18 mouse cellular contexts compared by ENCODE assay signal in the genomic region with DNA sequence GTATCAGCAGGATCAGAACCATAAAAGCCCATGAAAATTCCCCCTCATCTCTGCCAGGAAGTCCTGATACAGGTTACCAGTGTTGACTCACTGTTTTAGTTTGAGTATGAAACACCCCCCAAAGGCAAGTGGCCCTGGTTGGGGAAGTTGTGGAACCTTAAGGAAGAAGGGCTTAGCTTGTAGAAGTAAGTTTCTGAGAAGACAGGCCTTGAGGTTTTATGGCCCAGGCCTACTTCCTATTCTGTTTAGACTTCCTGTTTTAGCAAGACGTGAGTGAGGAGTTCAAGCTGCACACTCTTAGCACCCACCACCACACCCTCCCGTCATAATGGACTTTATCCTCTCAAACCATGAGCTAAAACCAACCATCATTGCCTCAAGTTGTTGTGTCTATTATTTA. TPM values are rescaled to one million over a fixed set of nuclear protein-coding genes. Genes with fewer than 3 reads are reported as not detected.
DNase-seq lines count a peak whose midpoint lies in the region; ATAC-seq and TF ChIP-seq lines count a peak whose summit lies in the region.
"Had no signal": no experiment of that assay in that cellular context is flagged by ENCODE, and none has a peak within 500 bp of the region (broad histone marks: within the 10 kb centered on the region; RNA-seq: fewer than 3 reads in every experiment).

No protein-coding gene starts in this region.

- TF ChIP-seq EP300 in CH12.LX (IDR thresholded peaks at IDR 0.05; ENCODE audit: low read length), result no peak

- H3K27ac ChIP-seq in CH12.LX (ENCODE audit: insufficient read depth, low read depth), result no peak overlapping the region
- H3K27ac ChIP-seq in hindbrain, embryonic 11.5 days (ENCODE audit: low read depth, low read length), result no peak overlapping the region
- H3K27ac ChIP-seq: embryonic facial prominence, embryonic 13.5 days; heart, embryonic 10.5 days; hindbrain, postnatal 0 days; kidney, embryonic 15.5 days; left cerebral cortex, adult 2 months; limb, embryonic 13.5 days; lung, embryonic 15.5 days had no signal

- ATAC-seq in granulocyte monocyte progenitor cell, adult 5-6 weeks (replicated peaks; ENCODE audit: poor library complexity, severe bottlenecking), result peak; percentile 90
- ATAC-seq in neutrophil, adult 5-6 weeks (ENCODE audit: extremely low read depth, insufficient number of reproducible peaks, low FRiP score, poor library complexity, severe bottlenecking), result peak; percentile 79
- no peak for ATAC-seq in hindbrain, embryonic 11.5 days (ENCODE audit: low FRiP score)
- ATAC-seq: hindbrain, postnatal 0 days; Patski had no signal

- 93% methylated on average over 2 of the region's 2 CpGs for WGBS in hindbrain, embryonic 11.5 days

- TF ChIP-seq RAD21 in CH12.LX (IDR thresholded peaks at IDR 0.05; ENCODE audit: low read depth, low read length), result no peak

- dilution Hi-C loops in CH12.LX (cut with MboI; ENCODE audit: extremely low pct_ligation_motif_present, extremely low pct_unique_long_range_greater_than_20kb, low sequenced_read_pairs), result no loop called here

- H3K4me2 ChIP-seq in CH12.LX (ENCODE audit: insufficient read depth, low read depth, poor library complexity, severe bottlenecking), result no peak overlapping the region
- no peak overlapping the region for H3K4me2 ChIP-seq in hindbrain, embryonic 11.5 days (replicated peaks; ENCODE audit: low read depth, low read length)
- H3K4me2 ChIP-seq: embryonic facial prominence, embryonic 13.5 days; kidney, embryonic 15.5 days; limb, embryonic 13.5 days; lung, embryonic 15.5 days had no signal

- H3K79me2 ChIP-seq in CH12.LX (replicated peaks; ENCODE audit: control insufficient read depth, extremely low read depth, insufficient read depth, poor library complexity, severe bottlenecking), result no peaks in the 10 kb centered on the region

- peaks cover 0 to 16% of the 10 kb centered on the region in 2 experiments; a peak in 2 of 4 replicates for H3K4me1 ChIP-seq in CH12.LX (ENCODE audit: control insufficient read depth in 1 of 2, insufficient read depth in 2 of 2)
- 0 out of 2 replicates have a peak, but pooled peaks cover 2% of the 10 kb centered on the region for H3K4me1 ChIP-seq in hindbrain, embryonic 11.5 days (replicated peaks; ENCODE audit: control insufficient read depth, insufficient read depth, low read length)
- H3K4me1 ChIP-seq: embryonic facial prominence, embryonic 13.5 days; kidney, embryonic 15.5 days; limb, embryonic 13.5 days; lung, embryonic 15.5 days had no signal

- no peak overlapping the region for H3K4me3 ChIP-seq in CH12.LX (replicated peaks in 1 of 3; ENCODE audit: low read depth in 2 of 3, low read length in 2 of 3, poor library complexity in 1 of 3)
- no peak overlapping the region for H3K4me3 ChIP-seq in hindbrain, embryonic 11.5 days (ENCODE audit: low read depth, low read length)
- H3K4me3 ChIP-seq: embryonic facial prominence, embryonic 13.5 days; heart, embryonic 10.5 days; kidney, embryonic 15.5 days; left cerebral cortex, adult 2 months; limb, embryonic 13.5 days; lung, embryonic 15.5 days had no signal

- DNase-seq in CD4-positive helper T cell, adult 2 months (ENCODE audit: low read depth, low spot score), result peak; percentile 33
- DNase-seq in CH12.LX (ENCODE audit: extremely low read depth), result peak; percentile 10
- DNase-seq in hindbrain, embryonic 11.5 days (ENCODE audit: low spot score), result no peak
- DNase-seq in right cerebral cortex, postnatal 36 days (ENCODE audit: low spot score in 2 of 2), result no peak
- DNase-seq in layer of hippocampus, adult 9-11 months, result no peak
- DNase-seq: cerebellum, adult 2 months; gastrocnemius, postnatal 10 days; heart, postnatal 14 days had no signal

- in situ Hi-C loops in CH12.LX (cut with MboI; ENCODE audit: low pct_ligation_motif_present, low pct_unique_long_range_greater_than_20kb, low sequenced_read_pairs), result no loop called here

- no peak overlapping the region for H3K9ac ChIP-seq in CH12.LX (ENCODE audit: insufficient read depth, low read depth)
- no peak overlapping the region for H3K9ac ChIP-seq in hindbrain, embryonic 11.5 days (ENCODE audit: low read depth, low read length)
- H3K9ac ChIP-seq: embryonic facial prominence, embryonic 13.5 days; kidney, embryonic 15.5 days; limb, embryonic 13.5 days; lung, embryonic 15.5 days had no signal

- no peaks in the 10 kb centered on the region for H3K27me3 ChIP-seq in CH12.LX (replicated peaks)
- peaks cover 4% of the 10 kb centered on the region; the same call in 1 of the 2 replicates for H3K27me3 ChIP-seq in hindbrain, embryonic 11.5 days (ENCODE audit: control insufficient read depth, insufficient read depth, low read length)
- H3K27me3 ChIP-seq: embryonic facial prominence, embryonic 13.5 days; kidney, embryonic 15.5 days; limb, embryonic 13.5 days; lung, embryonic 15.5 days; Patski had no signal

- no peak for TF ChIP-seq POLR2A in CH12.LX (IDR thresholded peaks at IDR 0.05; ENCODE audit: low read depth, low read length)

- H3K36me3 ChIP-seq in CH12.LX (replicated peaks in 1 of 2; ENCODE audit: control insufficient read depth in 1 of 2, insufficient read depth in 1 of 2, low read length in 1 of 2), result no peaks in the 10 kb centered on the region
- no peaks in the 10 kb centered on the region for H3K36me3 ChIP-seq in hindbrain, embryonic 11.5 days (ENCODE audit: control insufficient read depth, insufficient read depth, low read length)
- H3K36me3 ChIP-seq: embryonic facial prominence, embryonic 13.5 days; heart, embryonic 10.5 days; kidney, embryonic 15.5 days; limb, embryonic 13.5 days; lung, embryonic 15.5 days had no signal

- no peak for TF ChIP-seq CTCF in CH12.LX (conservative IDR thresholded peaks at IDR 0.05 in 1 of 2, IDR thresholded peaks at IDR 0.05 in 1 of 2; ENCODE audit: low read depth in 2 of 2, low read length in 2 of 2)

- peaks cover 25% of the 10 kb centered on the region for H3K9me3 ChIP-seq in CH12.LX (replicated peaks; ENCODE audit: low read length)
- no peaks in the 10 kb centered on the region for H3K9me3 ChIP-seq in hindbrain, embryonic 11.5 days (ENCODE audit: control insufficient read depth, low read length)
- H3K9me3 ChIP-seq: embryonic facial prominence, embryonic 13.5 days; heart, embryonic 10.5 days; kidney, embryonic 15.5 days; limb, embryonic 13.5 days; lung, embryonic 15.5 days had no signal

TF ChIP-seq in CH12.LX, 34 proteins besides CTCF, POLR2A, EP300 and RAD21:
- no peak for TF ChIP-seq UBTF (IDR thresholded peaks at IDR 0.05; ENCODE audit: low read depth, low read length)

RNA-seq across cellular contexts. Expression of a gene that starts 57.4 kb away (rescaled TPM):
- total RNA-seq in CH12.LX (2012; rRNA removed) (0.04 TPM in 2 replicates), CH12.LX (2014; rRNA removed) (0.35 TPM in 1 of 2 replicates, not detected in the other)
- not detected in 2 replicates for polyA plus RNA-seq in CH12.LX (2012; ENCODE audit: insufficient read length, low read depth)
- total RNA-seq in granulocyte monocyte progenitor cell, adult 5-6 weeks (2014; fragmentation: Nextera tagmentation), result 34.9 and 51.2 TPM in 2 replicates
- 25.2 and 27.1 TPM in 2 replicates for total RNA-seq in granulocyte monocyte progenitor cell, adult 5-6 weeks (2017)
- total RNA-seq in neutrophil, adult 5-6 weeks (2017), result 12.3 and 13.5 TPM in 2 replicates
- 7.9 and 10.4 TPM in 2 replicates for polyA plus RNA-seq in hindbrain, embryonic 11.5 days (2014; fragmentation: Nextera tagmentation; extraction: Ambion mirVana)

Comparison
In these comparisons a context has a peak if more than half of its experiments do, and no peak if none do; other contexts are left out.
1. DNase-seq: peak in CD4-positive helper T cell, adult 2 months (single experiment) and CH12.LX (single experiment); none in hindbrain, embryonic 11.5 days (single experiment), right cerebral cortex, postnatal 36 days (0 of 2) and layer of hippocampus, adult 9-11 months (single experiment).